Mouse (Mus musculus): ENCODE data around the gene Ryr1. TPM values are rescaled to one million over a fixed set of nuclear protein-coding genes. Genes with fewer than 3 reads are reported as not detected.

The Ryr1 gene
- polyA plus RNA-seq (2016; fragmentation: Nextera tagmentation; extraction: Ambion mirVana) = 0.33 and 0.38 TPM in 2 replicates

GRCm38 (mm10) chr7:29124970-29125369 is at the start of gene Ryr1:
Gene Ryr1, minus strand, starts transcription at chr7:29125179.
- Histone ChIP-seq H3K27me3 (replicated peaks) (0 out of 2 replicates have a peak, but pooled peaks cover 3% of the 10 kb centered on the region), H3K27ac (no peak within 1 kb of the TSS), H3K4me2 (peak within 1 kb of the TSS; percentile 72), H3K9ac (peak within 1 kb of the TSS; percentile 25; the same call in 1 of the 2 replicates), H3K9me3 (replicated peaks) (no peaks in the 10 kb centered on the region), H3K4me3 (peak within 1 kb of the TSS; percentile 46), H3K36me3 (no peaks in the 10 kb centered on the region), H3K4me1 (peaks cover 34% of the 10 kb centered on the region)
- ATAC-seq = peak; percentile 81
- 1% methylated on average over 16 of the region's 16 CpGs for WGBS (ENCODE audit: insufficient replicate concordance)

GRCm38 (mm10) chr7:29172390-29173016 is 47.5 kb upstream of the Ryr1 start:
- H3K4me1 ChIP-seq = peaks cover 39% of the 10 kb centered on the region
- no peak overlapping the region for H3K4me3 ChIP-seq
- H3K9ac ChIP-seq = no peak overlapping the region
- WGBS (ENCODE audit: insufficient replicate concordance) = 46% methylated on average over 32 of the region's 32 CpGs
- no peak for ATAC-seq
- no peaks in the 10 kb centered on the region for H3K9me3 ChIP-seq (replicated peaks)
- no peak overlapping the region for H3K4me2 ChIP-seq
- H3K36me3 ChIP-seq = peaks cover 46% of the 10 kb centered on the region
- no peak overlapping the region for H3K27ac ChIP-seq
- peaks cover 71% of the 10 kb centered on the region for H3K27me3 ChIP-seq (replicated peaks)

GRCm38 (mm10) chr7:29171562-29172097 is 46.7 kb upstream of the Ryr1 start:
- no peak overlapping the region for H3K27ac ChIP-seq
- H3K9me3 ChIP-seq (replicated peaks) = no peaks in the 10 kb centered on the region
- H3K36me3 ChIP-seq = peaks cover 39% of the 10 kb centered on the region
- H3K9ac ChIP-seq = peak overlapping the region; percentile 34; the same call in 1 of the 2 replicates
- peaks cover 39% of the 10 kb centered on the region for H3K4me1 ChIP-seq
- peaks cover 78% of the 10 kb centered on the region for H3K27me3 ChIP-seq (replicated peaks)
- WGBS (ENCODE audit: insufficient replicate concordance) = 8% methylated on average over 34 of the region's 34 CpGs
- ATAC-seq = no peak
- H3K4me2 ChIP-seq = peak overlapping the region; percentile 69
- peak overlapping the region; percentile 54 for H3K4me3 ChIP-seq

GRCm38 (mm10) chr7:29170755-29171561 is 46.0 kb upstream of the Ryr1 start:
- Histone ChIP-seq H3K9me3 (replicated peaks) (no peaks in the 10 kb centered on the region), H3K27me3 (replicated peaks) (peaks cover 84% of the 10 kb centered on the region), H3K4me1 (peaks cover 39% of the 10 kb centered on the region), H3K4me2 (peak overlapping the region; percentile 69), H3K27ac (no peak overlapping the region), H3K9ac (peak overlapping the region; percentile 34), H3K36me3 (peaks cover 32% of the 10 kb centered on the region), H3K4me3 (peak overlapping the region; percentile 54)
- peak; percentile 9; the same call in 1 of the 2 replicates for ATAC-seq
- WGBS (ENCODE audit: insufficient replicate concordance) = 1% methylated on average over 43 of the region's 43 CpGs

- peaks cover 39% of the 10 kb centered on the region for H3K4me1 ChIP-seq
Measured at GRCm38 (mm10) chr7:29170066-29170754, 45.2 kb upstream of the Ryr1 start, which contains the start of the genes Ggn and Spred3. Gene Ggn, plus strand, starts transcription at chr7:29170210. Gene Spred3, minus strand, starts transcription at chr7:29170411.

GRCm38 (mm10) chr7:29169231-29170065 is 44.5 kb upstream of the Ryr1 start:
- Histone ChIP-seq H3K4me3 (peak overlapping the region; percentile 54), H3K4me1 (peaks cover 39% of the 10 kb centered on the region), H3K27ac (no peak overlapping the region), H3K9me3 (replicated peaks) (no peaks in the 10 kb centered on the region), H3K27me3 (replicated peaks) (peaks cover 93% of the 10 kb centered on the region), H3K36me3 (peaks cover 17% of the 10 kb centered on the region), H3K4me2 (peak overlapping the region; percentile 69), H3K9ac (peak overlapping the region; percentile 42)
- ATAC-seq = peak; percentile 49
- WGBS (ENCODE audit: insufficient replicate concordance) = 2% methylated on average over 28 of the region's 39 CpGs

More at GRCm38 (mm10) chr7:29170066-29170754, 45.2 kb upstream of the Ryr1 start, which contains the start of the genes Ggn and Spred3:
- ATAC-seq = peak; percentile 47
- peak within 1 kb of the TSS; percentile 69 for H3K4me2 ChIP-seq
- 0 out of 2 replicates have a peak within 1 kb of the TSS, but pooled peaks have one; percentile 5 for H3K27ac ChIP-seq
- H3K36me3 ChIP-seq = peaks cover 24% of the 10 kb centered on the region
- H3K4me3 ChIP-seq = peak within 1 kb of the TSS; percentile 54
- H3K9ac ChIP-seq = peak within 1 kb of the TSS; percentile 42
- no peaks in the 10 kb centered on the region for H3K9me3 ChIP-seq (replicated peaks)
- under 1% methylated on average over 30 of the region's 30 CpGs for WGBS (ENCODE audit: insufficient replicate concordance)
- peaks cover 91% of the 10 kb centered on the region for H3K27me3 ChIP-seq (replicated peaks)

- Histone ChIP-seq H3K27ac (no peak overlapping the region), H3K9me3 (replicated peaks) (no peaks in the 10 kb centered on the region), H3K27me3 (replicated peaks) (peaks cover 87% of the 10 kb centered on the region), H3K4me2 (peak overlapping the region; percentile 69), H3K4me3 (peak overlapping the region; percentile 54), H3K36me3 (peaks cover 10% of the 10 kb centered on the region), H3K9ac (no peak overlapping the region), H3K4me1 (peaks cover 39% of the 10 kb centered on the region)
- WGBS (ENCODE audit: insufficient replicate concordance) = 5% methylated on average over 14 of the region's 14 CpGs
- ATAC-seq = no peak
Measured at GRCm38 (mm10) chr7:29168791-29169230, 43.8 kb upstream of the Ryr1 start.

GRCm38 (mm10) chr7:29168121-29168695 is 43.2 kb upstream of the Ryr1 start:
- no peaks in the 10 kb centered on the region for H3K9me3 ChIP-seq (replicated peaks)
- no peak for ATAC-seq
- 8% methylated on average over 10 of the region's 10 CpGs for WGBS (ENCODE audit: insufficient replicate concordance)
- H3K9ac ChIP-seq = no peak overlapping the region
- peaks cover 41% of the 10 kb centered on the region for H3K4me1 ChIP-seq
- no peak overlapping the region for H3K27ac ChIP-seq
- H3K36me3 ChIP-seq = peaks cover 4% of the 10 kb centered on the region; the same call in 1 of the 2 replicates
- peak overlapping the region; percentile 69 for H3K4me2 ChIP-seq
- H3K27me3 ChIP-seq (replicated peaks) = peaks cover 81% of the 10 kb centered on the region
- H3K4me3 ChIP-seq = peak overlapping the region; percentile 54; the same call in 1 of the 2 replicates

- Histone ChIP-seq H3K9ac (no peak overlapping the region), H3K4me2 (no peak overlapping the region), H3K4me3 (no peak overlapping the region), H3K27me3 (replicated peaks) (peaks cover 75% of the 10 kb centered on the region), H3K36me3 (0 out of 2 replicates have a peak, but pooled peaks cover under 1% of the 10 kb centered on the region), H3K9me3 (replicated peaks) (no peaks in the 10 kb centered on the region), H3K27ac (no peak overlapping the region), H3K4me1 (peaks cover 46% of the 10 kb centered on the region)
- no peak for ATAC-seq
- 31% methylated on average over 19 of the region's 19 CpGs for WGBS (ENCODE audit: insufficient replicate concordance)
Measured at GRCm38 (mm10) chr7:29167656-29168055, 42.7 kb upstream of the Ryr1 start.

GRCm38 (mm10) chr7:29162750-29163525 is 38.0 kb upstream of the Ryr1 start:
- Histone ChIP-seq H3K9ac (no peak overlapping the region), H3K27me3 (replicated peaks) (peaks cover 69% of the 10 kb centered on the region), H3K36me3 (no peaks in the 10 kb centered on the region), H3K27ac (no peak overlapping the region), H3K4me2 (peak overlapping the region; percentile 12; the same call in 1 of the 2 replicates), H3K4me1 (peaks cover 13% of the 10 kb centered on the region), H3K9me3 (replicated peaks) (no peaks in the 10 kb centered on the region), H3K4me3 (no peak overlapping the region)
- ATAC-seq = peak; percentile 57
- 17% methylated on average over 9 of the region's 9 CpGs for WGBS (ENCODE audit: insufficient replicate concordance)
